Mouse (Mus musculus): ENCODE results near the gene Osbpl8. TPM values are rescaled to one million over a fixed set of nuclear protein-coding genes. Genes with fewer than 3 reads are reported as not detected.
"Not testable (repeated sequence)": the region's sequence is repeated elsewhere in the genome, so short reads cannot be mapped to it uniquely, and the experiment has no call there.

The Osbpl8 gene
- polyA plus RNA-seq, 1 experiment from 2014 or later, result 20.7 TPM

DNA sequence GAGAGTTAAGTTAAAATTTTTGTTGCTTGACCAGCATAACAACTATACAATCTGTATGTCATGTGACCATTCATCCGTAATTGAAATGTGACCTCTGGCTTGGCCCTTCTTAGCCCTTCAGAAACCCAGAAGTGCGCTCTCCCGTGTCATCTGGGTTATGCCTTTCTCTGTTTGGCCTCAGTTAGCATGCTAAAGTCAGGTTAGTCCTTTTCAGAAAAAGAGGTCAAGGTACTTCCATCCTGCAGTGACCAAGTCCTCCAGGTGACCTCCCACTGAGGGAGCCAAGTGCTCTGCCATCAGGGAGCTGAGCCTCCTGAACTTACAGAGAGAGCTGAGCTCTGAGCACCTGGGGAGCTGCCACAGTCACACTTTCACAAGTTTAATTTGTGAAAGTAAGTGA, 33.7 kb upstream of the Osbpl8 start:
- no peaks in the 10 kb centered on the region for H3K9me3 ChIP-seq
- H3K4me1 ChIP-seq, result no peaks in the 10 kb centered on the region
- no peak overlapping the region for H3K4me2 ChIP-seq (replicated peaks)
- WGBS, result 69% methylated on average over 3 of the region's 3 CpGs
- H3K4me3 ChIP-seq, result no peak overlapping the region
- no peaks in the 10 kb centered on the region for H3K36me3 ChIP-seq
- no peak overlapping the region for H3K27ac ChIP-seq
- no peak for ATAC-seq (ENCODE audit: low FRiP score, low read depth)
- no peak overlapping the region for H3K9ac ChIP-seq
- H3K27me3 ChIP-seq (replicated peaks), result no peaks in the 10 kb centered on the region

DNA sequence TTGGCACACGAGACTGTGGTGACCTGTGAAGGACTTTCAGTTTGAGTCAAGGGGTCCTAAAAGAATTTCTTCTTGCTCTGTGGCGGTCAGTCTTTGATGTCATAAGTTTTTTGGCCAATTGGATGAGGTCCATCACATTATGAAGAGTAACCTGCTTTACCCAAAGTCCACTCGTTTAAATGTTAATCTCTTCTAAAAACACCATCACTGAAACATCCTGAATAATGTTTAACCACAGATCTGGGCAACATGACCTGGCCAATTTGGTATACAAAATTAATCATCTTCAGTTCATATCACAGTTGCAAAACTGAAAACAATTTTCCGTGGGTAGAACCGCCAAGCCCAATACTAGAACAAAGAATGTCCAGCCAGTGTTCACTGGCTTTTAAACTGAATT, 31.3 kb upstream of the Osbpl8 start:
- H3K4me1 ChIP-seq, result no peaks in the 10 kb centered on the region
- no peak overlapping the region for H3K4me3 ChIP-seq
- H3K36me3 ChIP-seq, result no peaks in the 10 kb centered on the region
- no peak overlapping the region for H3K27ac ChIP-seq
- no peak overlapping the region for H3K9ac ChIP-seq
- no peaks in the 10 kb centered on the region for H3K9me3 ChIP-seq
- no peaks in the 10 kb centered on the region for H3K27me3 ChIP-seq (replicated peaks)
- H3K4me2 ChIP-seq (replicated peaks), result no peak overlapping the region
- ATAC-seq (ENCODE audit: low FRiP score, low read depth), result no peak
- WGBS, result 92% methylated on average over 5 of the region's 5 CpGs

DNA sequence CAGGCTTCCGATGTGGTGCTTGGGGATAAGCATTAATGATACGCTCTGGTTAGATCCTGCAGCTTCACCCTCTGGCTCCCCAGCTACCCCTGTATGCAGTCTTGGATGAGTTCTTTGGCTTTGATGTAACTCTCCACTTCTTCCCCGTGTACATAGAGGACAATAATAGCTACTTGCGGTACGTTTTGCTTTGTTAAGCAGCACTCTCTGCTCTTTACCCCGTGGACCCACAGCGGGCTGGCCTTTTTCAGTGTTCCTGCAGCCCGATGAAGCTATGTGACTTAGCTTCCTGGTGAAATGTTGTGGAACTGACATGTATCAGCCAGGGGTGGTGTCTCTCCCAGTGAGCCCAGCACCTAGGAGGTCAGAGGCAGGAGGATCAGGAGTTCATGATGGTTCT, 30.6 kb upstream of the Osbpl8 start:
- no peaks in the 10 kb centered on the region for H3K36me3 ChIP-seq
- no peak for ATAC-seq (ENCODE audit: low FRiP score, low read depth)
- no peaks in the 10 kb centered on the region for H3K4me1 ChIP-seq
- no peak overlapping the region for H3K4me3 ChIP-seq
- no peaks in the 10 kb centered on the region for H3K9me3 ChIP-seq
- H3K27me3 ChIP-seq (replicated peaks), result no peaks in the 10 kb centered on the region
- 84% methylated on average over 8 of the region's 8 CpGs for WGBS
- no peak overlapping the region for H3K4me2 ChIP-seq (replicated peaks)
- H3K9ac ChIP-seq, result no peak overlapping the region
- H3K27ac ChIP-seq, result no peak overlapping the region

DNA sequence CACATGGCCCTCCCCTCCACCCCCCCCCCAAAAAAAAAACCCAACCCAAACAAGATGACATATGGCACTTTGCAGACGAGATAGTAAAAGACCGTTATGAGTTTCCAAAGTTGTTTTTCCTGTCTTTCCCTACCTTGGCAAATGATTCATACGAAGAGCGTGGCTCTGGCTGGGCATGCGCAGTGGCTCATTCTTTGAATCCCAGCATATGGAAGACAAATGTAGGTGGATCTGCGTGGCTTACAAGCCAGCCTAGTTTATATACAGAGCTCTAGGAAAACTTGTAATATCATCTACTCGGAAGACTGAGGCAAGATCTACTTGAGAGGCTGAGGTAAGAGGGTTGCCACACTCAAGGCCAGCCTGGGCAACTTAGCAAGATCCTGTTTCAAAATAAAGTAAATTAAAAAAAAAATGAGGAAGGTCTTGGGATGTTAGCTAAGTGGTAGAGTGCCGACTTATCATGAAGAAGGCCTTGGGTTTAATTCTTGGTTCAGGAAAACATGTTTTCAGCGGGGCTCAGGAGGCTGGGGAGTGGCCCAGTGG, 30.1 kb upstream of the Osbpl8 start:
- Histone ChIP-seq H3K9ac (no peak overlapping the region), H3K4me2 (replicated peaks) (no peak overlapping the region), H3K27ac (no peak overlapping the region), H3K4me3 (no peak overlapping the region), H3K27me3 (replicated peaks) (no peaks in the 10 kb centered on the region), H3K4me1 (no peaks in the 10 kb centered on the region), H3K36me3 (no peaks in the 10 kb centered on the region), H3K9me3 (no peaks in the 10 kb centered on the region)
- 89% methylated on average over 9 of the region's 9 CpGs for WGBS
- no peak for ATAC-seq (ENCODE audit: low FRiP score, low read depth)

DNA sequence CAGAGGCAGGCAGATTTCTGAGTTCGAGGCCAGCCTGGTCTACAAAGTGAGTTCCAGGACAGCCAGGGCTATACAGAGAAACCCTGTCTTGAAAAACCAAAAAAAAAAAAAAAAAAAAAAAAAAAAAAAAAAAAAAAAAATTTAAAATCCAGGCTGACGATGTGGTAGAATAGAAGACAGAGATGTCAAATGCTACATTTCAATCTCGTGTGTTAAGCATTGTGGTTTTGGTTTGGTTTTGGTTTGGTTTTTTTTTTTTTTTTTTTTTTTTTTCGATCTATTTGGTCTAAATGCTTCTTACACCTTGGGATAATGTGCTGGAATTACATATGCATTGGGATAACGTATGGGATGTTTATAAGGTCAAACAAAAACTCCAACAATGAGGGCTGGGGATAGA, 28.2 kb upstream of the Osbpl8 start:
- not testable (repeated sequence) for H3K9ac ChIP-seq; H3K36me3 ChIP-seq; H3K27me3 ChIP-seq (replicated peaks); H3K4me3 ChIP-seq; H3K9me3 ChIP-seq; H3K4me2 ChIP-seq (replicated peaks); ATAC-seq (ENCODE audit: low FRiP score, low read depth); H3K4me1 ChIP-seq; H3K27ac ChIP-seq
- 82% methylated on average over 5 of the region's 5 CpGs for WGBS

DNA sequence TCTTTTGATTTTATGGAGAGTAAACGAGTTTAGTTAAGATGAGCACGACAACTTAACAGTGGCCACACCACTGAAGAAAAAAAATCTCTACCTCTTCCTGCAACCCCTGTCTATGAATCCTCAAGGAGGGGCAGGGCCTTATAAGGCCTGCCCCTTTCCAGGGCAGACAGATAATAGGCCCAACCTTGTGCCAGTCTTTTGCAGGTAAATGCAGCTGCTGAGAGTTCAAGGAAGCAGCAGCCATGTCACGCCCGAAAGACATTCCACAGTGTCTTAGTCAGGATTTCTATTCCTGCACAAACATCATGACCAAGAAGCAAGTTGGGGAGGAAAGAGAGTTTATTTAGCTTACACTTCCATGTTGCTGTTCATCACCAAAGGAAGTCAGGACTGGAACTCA, 26.6 kb upstream of the Osbpl8 start:
- Histone ChIP-seq H3K27me3 (replicated peaks) (no peaks in the 10 kb centered on the region), H3K36me3 (no peaks in the 10 kb centered on the region), H3K9me3 (no peaks in the 10 kb centered on the region), H3K4me1 (no peaks in the 10 kb centered on the region), H3K27ac (no peak overlapping the region), H3K4me2 (replicated peaks) (no peak overlapping the region), H3K9ac (no peak overlapping the region), H3K4me3 (no peak overlapping the region)
- 91% methylated on average over 4 of the region's 4 CpGs for WGBS
- no peak for ATAC-seq (ENCODE audit: low FRiP score, low read depth)

DNA sequence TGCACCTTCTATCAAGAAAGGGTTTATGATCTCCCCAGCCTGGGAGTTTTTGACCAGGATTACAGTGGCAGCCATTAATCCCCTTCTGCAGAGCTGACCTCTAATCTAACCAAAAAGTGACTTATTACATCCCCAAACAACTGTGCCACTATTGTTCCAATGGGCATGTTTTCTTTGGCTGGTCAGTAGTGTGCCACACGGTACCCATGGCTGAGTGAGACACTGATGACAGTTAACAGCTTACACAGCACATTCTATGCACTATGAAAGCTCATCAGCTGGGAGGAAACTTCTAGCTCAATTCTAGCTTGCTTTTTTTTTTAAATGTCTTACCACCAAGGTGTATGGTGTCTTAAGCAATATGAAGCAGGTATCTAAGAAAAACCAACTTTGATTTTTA, 25.4 kb upstream of the Osbpl8 start:
- no peak overlapping the region for H3K27ac ChIP-seq
- no peaks in the 10 kb centered on the region for H3K4me1 ChIP-seq
- no peak overlapping the region for H3K4me3 ChIP-seq
- H3K27me3 ChIP-seq (replicated peaks), result no peaks in the 10 kb centered on the region
- 77% methylated on average over 1 of the region's 1 CpGs for WGBS
- H3K9me3 ChIP-seq, result no peaks in the 10 kb centered on the region
- no peak for ATAC-seq (ENCODE audit: low FRiP score, low read depth)
- H3K9ac ChIP-seq, result no peak overlapping the region
- no peak overlapping the region for H3K4me2 ChIP-seq (replicated peaks)
- H3K36me3 ChIP-seq, result no peaks in the 10 kb centered on the region

DNA sequence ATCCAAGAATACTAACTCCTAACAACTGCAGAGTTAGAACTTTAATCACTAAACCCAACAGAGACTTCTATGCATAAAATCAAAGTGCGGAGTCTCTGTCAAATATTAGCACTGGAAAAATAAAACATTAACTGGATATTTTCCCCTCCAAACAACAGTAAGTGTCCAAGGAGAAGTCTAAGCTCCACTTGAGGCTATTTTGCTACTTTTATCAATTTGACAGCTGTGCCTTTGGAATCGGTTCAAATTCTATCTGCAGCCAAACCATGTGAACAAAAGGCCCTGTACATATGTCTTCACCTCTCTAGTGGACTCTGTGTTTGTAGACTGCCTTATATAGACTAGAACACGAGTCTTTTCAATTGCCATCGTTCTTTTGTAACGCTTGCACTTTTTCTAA, 24.7 kb upstream of the Osbpl8 start:
- no peak for ATAC-seq (ENCODE audit: low FRiP score, low read depth)
- 87% methylated on average over 5 of the region's 5 CpGs for WGBS
- H3K9me3 ChIP-seq, result no peaks in the 10 kb centered on the region
- no peak overlapping the region for H3K27ac ChIP-seq
- H3K36me3 ChIP-seq, result no peaks in the 10 kb centered on the region
- no peaks in the 10 kb centered on the region for H3K27me3 ChIP-seq (replicated peaks)
- H3K9ac ChIP-seq, result no peak overlapping the region
- no peaks in the 10 kb centered on the region for H3K4me1 ChIP-seq
- no peak overlapping the region for H3K4me2 ChIP-seq (replicated peaks)
- H3K4me3 ChIP-seq, result no peak overlapping the region

DNA sequence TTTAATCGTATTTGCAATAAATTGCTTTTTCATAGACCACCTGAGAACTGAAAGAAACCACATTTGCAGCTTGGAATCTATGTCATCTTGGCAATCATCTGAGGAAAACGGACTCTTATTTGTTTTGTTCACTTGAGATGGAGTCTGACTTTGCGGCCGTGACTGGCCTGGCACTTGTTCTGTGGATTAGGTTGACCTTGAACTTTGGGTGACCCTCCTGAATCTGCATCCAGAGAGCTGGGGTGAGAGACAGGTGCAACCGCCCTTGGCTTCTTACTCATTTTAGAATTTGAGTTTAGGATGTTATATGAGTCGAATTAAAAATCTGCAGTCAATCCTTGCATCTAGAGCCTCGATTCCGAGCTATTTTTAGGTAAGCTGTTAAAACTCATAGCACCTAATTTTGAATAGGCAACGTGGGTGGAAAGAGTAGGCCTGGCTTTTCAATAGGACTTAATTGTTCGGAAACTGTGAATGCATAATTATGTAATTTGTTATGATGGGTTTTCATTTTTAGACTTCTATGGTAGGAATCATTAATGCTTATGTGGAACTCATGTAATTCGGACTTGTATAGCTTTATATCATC, 20.1 kb upstream of the Osbpl8 start:
- Histone ChIP-seq H3K9ac (no peak overlapping the region), H3K27ac (no peak overlapping the region), H3K4me2 (replicated peaks) (no peak overlapping the region), H3K36me3 (no peaks in the 10 kb centered on the region), H3K27me3 (replicated peaks) (no peaks in the 10 kb centered on the region), H3K9me3 (no peaks in the 10 kb centered on the region), H3K4me3 (no peak overlapping the region), H3K4me1 (no peaks in the 10 kb centered on the region)
- 89% methylated on average over 11 of the region's 11 CpGs for WGBS
- ATAC-seq (ENCODE audit: low FRiP score, low read depth), result no peak

DNA sequence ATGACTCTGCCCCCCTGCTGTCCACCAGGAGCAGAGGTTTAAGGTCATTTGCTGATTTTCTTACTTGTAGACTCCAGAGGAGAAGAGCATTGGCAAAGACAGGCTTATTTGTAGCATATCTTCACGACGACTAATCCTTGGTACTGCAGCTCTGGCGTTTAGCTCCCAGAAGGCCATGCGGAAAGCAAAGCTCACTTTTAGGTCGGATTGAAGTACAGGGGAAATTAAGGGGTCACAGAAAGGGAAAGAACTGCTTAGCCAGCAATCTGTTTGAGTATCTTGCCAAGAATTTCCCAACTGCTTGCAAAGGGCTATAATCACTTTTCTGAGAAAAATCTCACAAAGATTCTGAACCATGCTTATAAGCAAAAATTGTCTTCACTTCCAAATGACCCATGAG, 14.8 kb upstream of the Osbpl8 start:
- H3K27ac ChIP-seq, result no peak overlapping the region
- no peak overlapping the region for H3K9ac ChIP-seq
- no peaks in the 10 kb centered on the region for H3K36me3 ChIP-seq
- no peak for ATAC-seq (ENCODE audit: low FRiP score, low read depth)
- H3K4me2 ChIP-seq (replicated peaks), result no peak overlapping the region
- no peak overlapping the region for H3K4me3 ChIP-seq
- no peaks in the 10 kb centered on the region for H3K4me1 ChIP-seq
- no peaks in the 10 kb centered on the region for H3K9me3 ChIP-seq
- WGBS, result 69% methylated on average over 5 of the region's 5 CpGs
- no peaks in the 10 kb centered on the region for H3K27me3 ChIP-seq (replicated peaks)

DNA sequence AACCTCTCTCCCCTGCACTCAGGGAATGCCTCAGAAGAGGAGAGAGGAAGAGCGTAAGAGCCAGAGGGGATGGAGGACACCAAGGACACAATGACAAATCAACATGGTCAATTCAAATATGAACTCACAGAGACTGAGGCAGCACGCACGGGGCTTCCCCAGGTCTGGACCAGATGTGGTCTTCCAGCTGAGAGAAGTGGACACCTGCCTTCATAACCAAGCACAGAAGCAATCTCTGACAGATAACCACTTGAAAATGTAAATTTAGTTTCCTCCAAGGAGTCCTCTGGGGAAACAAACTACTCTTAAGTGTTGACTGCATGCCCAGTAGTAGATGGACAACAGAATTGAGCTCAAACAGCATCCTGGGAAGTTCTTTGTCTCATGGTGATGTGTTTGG, 9.5 kb upstream of the Osbpl8 start:
- no peak overlapping the region for H3K9ac ChIP-seq
- H3K27me3 ChIP-seq (replicated peaks), result no peaks in the 10 kb centered on the region
- no peaks in the 10 kb centered on the region for H3K9me3 ChIP-seq
- H3K36me3 ChIP-seq, result no peaks in the 10 kb centered on the region
- no peak overlapping the region for H3K4me3 ChIP-seq
- 80% methylated on average over 3 of the region's 3 CpGs for WGBS
- H3K4me2 ChIP-seq (replicated peaks), result no peak overlapping the region
- no peaks in the 10 kb centered on the region for H3K4me1 ChIP-seq
- H3K27ac ChIP-seq, result no peak overlapping the region
- ATAC-seq (ENCODE audit: low FRiP score, low read depth), result no peak

DNA sequence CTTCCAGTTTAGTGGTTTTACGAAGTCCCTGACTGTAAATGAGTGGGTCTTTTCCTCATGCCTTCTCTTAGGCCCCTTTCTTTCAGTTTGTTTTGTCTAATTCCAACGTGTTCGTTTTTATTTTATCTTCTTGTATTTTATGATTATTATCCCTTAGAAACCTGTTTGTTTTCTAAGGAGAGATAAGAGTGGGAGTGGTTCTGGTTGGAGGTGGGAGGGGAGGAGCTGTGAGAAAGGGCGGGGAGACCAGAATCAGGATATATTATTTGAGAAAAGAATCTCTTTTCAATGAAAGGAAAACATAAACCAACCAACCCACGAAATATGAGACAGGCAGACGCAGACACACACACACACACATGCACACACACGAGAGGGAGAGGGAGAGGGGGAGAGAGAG, 9.0 kb upstream of the Osbpl8 start:
- no peaks in the 10 kb centered on the region for H3K36me3 ChIP-seq
- no peak overlapping the region for H3K4me2 ChIP-seq (replicated peaks)
- H3K4me1 ChIP-seq, result no peaks in the 10 kb centered on the region
- H3K27me3 ChIP-seq (replicated peaks), result no peaks in the 10 kb centered on the region
- no peak overlapping the region for H3K27ac ChIP-seq
- H3K9me3 ChIP-seq, result no peaks in the 10 kb centered on the region
- H3K4me3 ChIP-seq, result no peak overlapping the region
- H3K9ac ChIP-seq, result no peak overlapping the region
- no peak for ATAC-seq (ENCODE audit: low FRiP score, low read depth)
- 84% methylated on average over 7 of the region's 7 CpGs for WGBS

DNA sequence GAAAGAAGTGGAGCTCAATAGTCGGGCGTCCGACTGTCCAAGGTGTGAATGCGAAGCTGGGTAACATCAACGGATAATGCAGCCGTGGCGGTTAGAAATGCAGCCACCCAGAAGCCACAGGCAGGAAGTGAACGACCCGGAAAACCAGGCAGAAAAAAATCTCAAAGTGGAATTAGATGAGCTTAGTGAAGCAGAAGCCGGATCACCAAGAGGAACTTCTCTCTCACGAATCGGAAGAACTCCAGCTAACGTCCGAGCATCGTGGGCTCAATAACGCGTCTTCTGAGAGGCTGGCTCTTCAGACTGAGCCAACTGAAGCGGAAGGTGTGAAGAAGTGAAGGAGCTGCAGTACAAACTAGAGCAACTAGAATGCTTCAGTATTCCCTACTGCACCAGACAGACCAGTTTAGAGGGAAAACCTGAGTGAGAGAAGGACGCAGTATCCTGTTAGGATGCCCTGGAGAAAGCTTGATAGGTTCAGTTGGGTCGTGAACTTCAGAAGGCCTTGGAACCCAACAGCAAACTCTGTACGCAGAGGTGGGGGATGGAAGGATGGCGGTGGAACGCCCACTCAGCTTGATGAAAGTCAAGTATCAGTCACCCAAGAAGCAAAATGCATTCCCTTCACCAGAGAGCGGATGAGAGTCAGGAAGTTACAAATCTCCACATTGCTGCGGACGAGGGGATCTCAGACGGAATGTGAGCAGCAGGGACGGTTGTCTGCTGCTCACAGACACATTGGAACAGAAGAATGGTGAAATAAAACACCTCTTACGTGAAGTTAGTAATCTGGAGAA, 8.0 kb upstream of the Osbpl8 start:
- no peaks in the 10 kb centered on the region for H3K27me3 ChIP-seq (replicated peaks)
- H3K4me2 ChIP-seq (replicated peaks), result no peak overlapping the region
- H3K9ac ChIP-seq, result no peak overlapping the region
- WGBS, result 90% methylated on average over 29 of the region's 29 CpGs
- no peaks in the 10 kb centered on the region for H3K9me3 ChIP-seq
- ATAC-seq (ENCODE audit: low FRiP score, low read depth), result no peak
- no peak overlapping the region for H3K4me3 ChIP-seq
- no peaks in the 10 kb centered on the region for H3K4me1 ChIP-seq
- H3K27ac ChIP-seq, result no peak overlapping the region
- H3K36me3 ChIP-seq, result no peaks in the 10 kb centered on the region
